Mouse (Mus musculus): Measurements from ENCODE around the gene Yes1. TPM values are rescaled to one million over a fixed set of nuclear protein-coding genes. Genes with fewer than 3 reads are reported as not detected.

Yes1 gene
- polyA plus RNA-seq (2015; fragmentation: Nextera tagmentation; extraction: Ambion mirVana) = 40.4 and 42.4 TPM in 2 replicates

DNA sequence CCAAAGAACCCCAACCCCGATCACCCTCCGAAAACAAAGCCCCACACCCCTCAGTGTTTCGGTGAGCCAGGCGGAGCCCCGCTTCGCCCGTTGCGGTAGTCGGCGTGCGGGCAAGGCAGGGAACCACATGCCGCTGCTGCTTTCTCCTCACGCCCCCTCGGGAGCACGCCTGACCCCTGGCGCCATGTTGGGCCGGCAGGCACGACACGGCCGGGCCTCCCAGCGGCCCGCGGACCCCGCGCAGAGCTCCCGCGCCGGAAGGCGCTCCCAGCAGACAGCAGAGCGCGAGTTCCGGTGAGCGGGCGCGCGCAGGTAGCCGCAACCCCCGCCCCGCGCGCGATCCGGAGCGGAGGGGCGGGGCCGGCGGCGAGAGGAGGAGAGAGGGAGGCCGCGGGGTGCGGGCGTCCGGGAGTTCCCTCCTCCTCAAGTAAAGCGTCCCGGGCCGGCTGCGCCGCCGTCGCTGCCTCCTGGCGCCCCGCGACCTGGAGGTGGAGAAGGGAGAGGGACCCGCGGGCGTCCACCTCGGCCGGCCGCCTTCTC lies at the start of gene Yes1:
Gene Yes1, plus strand, starts transcription at position 371 of the 540 bp plus-strand sequence.
- peak within 1 kb of the TSS; percentile 94 for H3K9ac ChIP-seq (ENCODE audit: low read length)
- H3K27me3 ChIP-seq (ENCODE audit: control insufficient read depth, insufficient read depth, low read depth, low read length) = no peaks in the 10 kb centered on the region
- ATAC-seq (ENCODE audit: low read depth) = peak; percentile 95
- peak within 1 kb of the TSS; percentile 80 for H3K4me2 ChIP-seq (ENCODE audit: low read depth, low read length)
- peaks cover 14% of the 10 kb centered on the region for H3K4me1 ChIP-seq (replicated peaks; ENCODE audit: control insufficient read depth, insufficient read depth, low read length)
- H3K9me3 ChIP-seq (ENCODE audit: control insufficient read depth, low read length) = no peaks in the 10 kb centered on the region
- H3K27ac ChIP-seq (ENCODE audit: low read length) = peak within 1 kb of the TSS; percentile 94
- H3K4me3 ChIP-seq (ENCODE audit: low read length) = peak within 1 kb of the TSS; percentile 96
- WGBS = 0% methylated on average over 38 of the region's 69 CpGs
- no peaks in the 10 kb centered on the region for H3K36me3 ChIP-seq (ENCODE audit: control insufficient read depth, insufficient read depth, low read length)

DNA sequence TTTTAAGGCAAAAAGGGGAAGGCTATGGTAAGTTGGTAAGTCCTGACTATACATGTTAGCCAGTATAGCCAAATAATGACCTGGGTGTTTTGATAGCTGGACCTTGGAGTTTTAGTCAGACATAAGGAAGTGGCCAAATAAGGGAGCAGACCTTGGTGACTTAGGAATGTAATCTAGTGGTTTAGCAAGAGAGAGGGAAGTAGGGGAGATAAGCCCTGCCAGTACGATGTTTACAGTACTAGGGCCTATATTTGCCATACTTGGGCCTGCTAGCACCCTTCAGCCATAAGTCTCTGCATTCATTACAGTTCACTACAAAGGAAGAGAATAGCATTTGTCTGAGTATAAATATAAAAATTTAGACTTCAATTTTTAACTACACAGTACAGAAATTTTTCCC lies 46.3 kb upstream of the Yes1 start:
- Histone ChIP-seq H3K27ac (ENCODE audit: low read length) (no peak overlapping the region), H3K4me1 (replicated peaks; ENCODE audit: control insufficient read depth, insufficient read depth, low read length) (no peaks in the 10 kb centered on the region), H3K4me2 (ENCODE audit: low read depth, low read length) (no peak overlapping the region), H3K9me3 (ENCODE audit: control insufficient read depth, low read length) (no peaks in the 10 kb centered on the region), H3K27me3 (ENCODE audit: control insufficient read depth, insufficient read depth, low read depth, low read length) (no peaks in the 10 kb centered on the region), H3K36me3 (ENCODE audit: control insufficient read depth, insufficient read depth, low read length) (no peaks in the 10 kb centered on the region), H3K9ac (ENCODE audit: low read length) (no peak overlapping the region), H3K4me3 (ENCODE audit: low read length) (no peak overlapping the region)
- ATAC-seq (ENCODE audit: low read depth) = no peak
- 14% methylated on average over 1 of the region's 1 CpGs for WGBS

DNA sequence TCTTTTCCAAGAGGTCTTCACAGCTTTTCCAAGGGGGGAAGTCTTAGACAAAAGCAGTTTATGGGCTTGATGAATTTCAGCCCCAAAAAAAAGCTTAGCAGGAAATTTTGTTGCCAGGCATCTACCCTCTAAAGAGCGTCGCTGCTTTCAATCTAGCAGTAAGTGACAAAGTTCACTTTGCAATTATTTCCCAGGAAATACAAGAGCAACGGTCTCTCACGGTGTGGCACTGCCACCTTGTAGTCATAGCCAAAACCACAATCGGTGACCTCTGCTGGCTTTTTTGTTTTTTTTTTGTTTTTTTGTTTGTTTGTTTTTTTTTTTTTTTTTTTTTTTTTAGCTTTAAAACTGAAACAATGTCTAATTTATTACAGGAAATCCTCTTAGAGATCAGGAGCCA lies 39.2 kb upstream of the Yes1 start:
- Histone ChIP-seq H3K9me3 (ENCODE audit: control insufficient read depth, low read length) (no peaks in the 10 kb centered on the region), H3K4me1 (replicated peaks; ENCODE audit: control insufficient read depth, insufficient read depth, low read length) (no peaks in the 10 kb centered on the region), H3K4me3 (ENCODE audit: low read length) (no peak overlapping the region), H3K27ac (ENCODE audit: low read length) (no peak overlapping the region), H3K27me3 (ENCODE audit: control insufficient read depth, insufficient read depth, low read depth, low read length) (no peaks in the 10 kb centered on the region), H3K9ac (ENCODE audit: low read length) (no peak overlapping the region), H3K36me3 (ENCODE audit: control insufficient read depth, insufficient read depth, low read length) (no peaks in the 10 kb centered on the region), H3K4me2 (ENCODE audit: low read depth, low read length) (no peak overlapping the region)
- ATAC-seq (ENCODE audit: low read depth) = no peak
- WGBS = 62% methylated on average over 5 of the region's 5 CpGs

DNA sequence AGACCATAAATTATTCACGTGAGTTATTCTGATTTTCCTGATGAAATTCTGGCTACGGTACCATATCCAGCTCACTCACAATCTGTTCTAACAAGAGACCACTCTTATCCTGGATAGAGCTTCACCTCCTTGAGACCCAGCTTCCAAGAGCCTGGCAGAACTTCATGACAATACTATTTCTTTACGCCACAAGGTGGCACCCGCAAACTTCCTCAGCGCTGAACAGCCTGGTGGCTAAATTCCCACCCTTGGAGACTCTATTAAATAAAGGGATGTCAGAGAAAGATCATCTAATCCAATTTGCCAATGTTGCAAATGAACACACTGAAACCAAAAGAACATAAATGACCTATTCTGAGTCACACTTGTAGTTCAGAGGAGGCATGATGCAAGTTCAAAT lies 22.8 kb upstream of the Yes1 start:
- Histone ChIP-seq H3K9me3 (ENCODE audit: control insufficient read depth, low read length) (no peaks in the 10 kb centered on the region), H3K27me3 (ENCODE audit: control insufficient read depth, insufficient read depth, low read depth, low read length) (no peaks in the 10 kb centered on the region), H3K27ac (ENCODE audit: low read length) (no peak overlapping the region), H3K4me2 (ENCODE audit: low read depth, low read length) (no peak overlapping the region), H3K36me3 (ENCODE audit: control insufficient read depth, insufficient read depth, low read length) (no peaks in the 10 kb centered on the region), H3K9ac (ENCODE audit: low read length) (no peak overlapping the region), H3K4me3 (ENCODE audit: low read length) (no peak overlapping the region), H3K4me1 (replicated peaks; ENCODE audit: control insufficient read depth, insufficient read depth, low read length) (no peaks in the 10 kb centered on the region)
- no peak for ATAC-seq (ENCODE audit: low read depth)
- 9% methylated on average over 5 of the region's 5 CpGs for WGBS

DNA sequence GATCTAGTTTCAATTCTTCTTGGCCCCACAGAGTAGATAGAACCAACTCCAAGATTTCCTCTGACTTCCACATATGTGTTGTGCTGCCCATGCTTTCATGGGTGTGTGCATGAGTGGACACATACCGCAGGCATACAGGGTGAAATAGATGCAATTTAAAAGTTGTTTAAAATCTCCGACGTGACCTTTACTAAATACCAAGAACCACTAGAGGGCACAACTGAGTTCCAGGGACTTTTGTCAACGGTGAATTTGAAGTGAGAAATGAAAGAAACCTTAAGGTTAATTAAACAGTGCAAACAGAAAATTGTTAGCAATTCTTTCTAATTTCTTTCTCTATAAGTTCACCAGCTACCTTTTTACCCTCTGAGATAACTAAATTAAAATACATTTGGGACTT lies 17.2 kb upstream of the Yes1 start:
- 13% methylated on average over 4 of the region's 4 CpGs for WGBS
- Histone ChIP-seq H3K36me3 (ENCODE audit: control insufficient read depth, insufficient read depth, low read length) (no peaks in the 10 kb centered on the region), H3K4me1 (replicated peaks; ENCODE audit: control insufficient read depth, insufficient read depth, low read length) (no peaks in the 10 kb centered on the region)

DNA sequence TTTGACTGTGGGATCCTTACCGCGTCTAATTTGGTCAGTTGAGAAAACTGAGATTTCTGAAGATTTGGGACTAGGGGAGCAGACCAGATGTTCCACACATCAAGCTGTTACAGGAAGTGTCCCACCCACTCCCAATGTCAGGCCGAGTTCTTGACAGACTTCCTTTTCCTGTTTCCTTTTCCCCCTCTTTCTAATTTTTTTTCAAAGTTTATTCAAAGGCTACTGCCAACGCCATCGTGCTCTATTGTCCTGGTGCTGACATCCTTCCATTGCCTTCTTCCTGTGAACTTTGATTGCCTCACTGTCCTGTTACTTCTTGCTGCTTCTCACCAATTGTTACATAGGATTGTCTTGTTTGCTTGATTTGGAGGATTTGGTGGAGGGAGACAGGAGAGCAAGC lies 16.6 kb upstream of the Yes1 start:
- 54% methylated on average over 5 of the region's 5 CpGs for WGBS

More for the DNA sequence above, 17.2 kb upstream of the Yes1 start:
- ATAC-seq (ENCODE audit: low read depth) = no peak
- no peaks in the 10 kb centered on the region for H3K9me3 ChIP-seq (ENCODE audit: control insufficient read depth, low read length)
- no peak overlapping the region for H3K4me2 ChIP-seq (ENCODE audit: low read depth, low read length)
- no peak overlapping the region for H3K27ac ChIP-seq (ENCODE audit: low read length)
- no peak overlapping the region for H3K4me3 ChIP-seq (ENCODE audit: low read length)
- no peaks in the 10 kb centered on the region for H3K27me3 ChIP-seq (ENCODE audit: control insufficient read depth, insufficient read depth, low read depth, low read length)
- no peak overlapping the region for H3K9ac ChIP-seq (ENCODE audit: low read length)

DNA sequence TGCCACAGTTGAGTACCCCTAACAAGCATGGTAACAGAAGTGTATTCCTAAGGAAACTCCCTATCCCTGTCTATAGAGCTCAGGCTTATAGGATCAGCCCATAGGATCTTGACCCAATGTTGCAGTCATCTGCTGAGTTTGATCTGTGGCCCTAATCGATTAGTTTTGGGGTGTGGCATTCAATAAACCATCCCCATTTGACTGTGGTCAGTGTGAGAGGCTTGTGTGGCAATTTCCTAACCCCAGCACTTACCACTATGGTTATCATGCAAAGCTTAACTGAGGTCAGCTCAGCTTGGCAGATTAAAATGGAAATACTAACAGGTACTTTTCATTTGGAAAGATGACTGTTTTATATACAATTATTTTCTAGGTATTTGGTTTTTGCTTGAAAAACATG lies 5.1 kb upstream of the Yes1 start:
- H3K9ac ChIP-seq (ENCODE audit: low read length) = no peak overlapping the region
- no peak overlapping the region for H3K4me2 ChIP-seq (ENCODE audit: low read depth, low read length)
- H3K4me3 ChIP-seq (ENCODE audit: low read length) = no peak overlapping the region
- no peaks in the 10 kb centered on the region for H3K9me3 ChIP-seq (ENCODE audit: control insufficient read depth, low read length)
- H3K27ac ChIP-seq (ENCODE audit: low read length) = no peak overlapping the region
- no peaks in the 10 kb centered on the region for H3K36me3 ChIP-seq (ENCODE audit: control insufficient read depth, insufficient read depth, low read length)
- H3K27me3 ChIP-seq (ENCODE audit: control insufficient read depth, insufficient read depth, low read depth, low read length) = no peaks in the 10 kb centered on the region
- 77% methylated on average over 1 of the region's 1 CpGs for WGBS
- no peak for ATAC-seq (ENCODE audit: low read depth)
- H3K4me1 ChIP-seq (replicated peaks; ENCODE audit: control insufficient read depth, insufficient read depth, low read length) = peaks cover 3% of the 10 kb centered on the region; the same call in 1 of the 2 replicates

More for the DNA sequence above, 16.6 kb upstream of the Yes1 start:
- no peak overlapping the region for H3K9ac ChIP-seq (ENCODE audit: low read length)
- no peaks in the 10 kb centered on the region for H3K36me3 ChIP-seq (ENCODE audit: control insufficient read depth, insufficient read depth, low read length)
- no peaks in the 10 kb centered on the region for H3K4me1 ChIP-seq (replicated peaks; ENCODE audit: control insufficient read depth, insufficient read depth, low read length)
- no peaks in the 10 kb centered on the region for H3K9me3 ChIP-seq (ENCODE audit: control insufficient read depth, low read length)
- ATAC-seq (ENCODE audit: low read depth) = peak; percentile 71
- no peaks in the 10 kb centered on the region for H3K27me3 ChIP-seq (ENCODE audit: control insufficient read depth, insufficient read depth, low read depth, low read length)
- no peak overlapping the region for H3K27ac ChIP-seq (ENCODE audit: low read length)
- no peak overlapping the region for H3K4me2 ChIP-seq (ENCODE audit: low read depth, low read length)
- H3K4me3 ChIP-seq (ENCODE audit: low read length) = no peak overlapping the region

DNA sequence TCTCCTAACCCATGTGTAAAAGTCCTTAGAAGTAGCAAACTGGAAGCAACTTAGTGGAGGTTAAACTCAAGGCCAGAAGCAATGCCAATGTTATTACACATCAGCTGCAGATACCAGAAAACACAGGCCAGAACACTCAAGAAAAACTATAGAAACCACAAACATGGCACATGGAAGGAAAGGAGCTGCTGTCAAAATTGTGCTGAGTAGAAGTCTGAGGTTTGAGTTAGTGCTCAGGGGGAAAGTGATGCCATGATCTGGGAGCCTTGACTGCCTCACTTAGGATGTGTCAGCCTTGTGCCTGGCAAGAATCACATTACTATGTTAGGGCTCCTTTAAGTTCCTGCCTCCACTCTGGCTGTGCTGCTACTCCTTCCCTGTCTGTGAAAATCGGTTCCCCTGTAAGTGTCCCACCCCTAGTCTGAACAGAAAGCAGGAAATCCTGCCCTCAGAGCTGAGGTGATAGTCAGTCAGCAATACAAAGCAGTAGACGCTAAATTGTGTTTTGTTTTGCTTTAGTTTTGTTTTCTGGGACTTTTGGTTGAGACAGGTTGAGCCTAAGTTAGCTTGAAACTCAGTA lies 3.1 kb upstream of the Yes1 start:
- no peak overlapping the region for H3K4me2 ChIP-seq (ENCODE audit: low read depth, low read length)
- WGBS = 29% methylated on average over 2 of the region's 2 CpGs
- H3K9me3 ChIP-seq (ENCODE audit: control insufficient read depth, low read length) = no peaks in the 10 kb centered on the region
- H3K27me3 ChIP-seq (ENCODE audit: control insufficient read depth, insufficient read depth, low read depth, low read length) = no peaks in the 10 kb centered on the region
- H3K36me3 ChIP-seq (ENCODE audit: control insufficient read depth, insufficient read depth, low read length) = no peaks in the 10 kb centered on the region
- H3K4me3 ChIP-seq (ENCODE audit: low read length) = no peak overlapping the region
- peak overlapping the region; percentile 61 for H3K27ac ChIP-seq (ENCODE audit: low read length)
- no peak overlapping the region for H3K9ac ChIP-seq (ENCODE audit: low read length)
- ATAC-seq (ENCODE audit: low read depth) = no peak
- peaks cover 5% of the 10 kb centered on the region; the same call in 1 of the 2 replicates for H3K4me1 ChIP-seq (replicated peaks; ENCODE audit: control insufficient read depth, insufficient read depth, low read length)

DNA sequence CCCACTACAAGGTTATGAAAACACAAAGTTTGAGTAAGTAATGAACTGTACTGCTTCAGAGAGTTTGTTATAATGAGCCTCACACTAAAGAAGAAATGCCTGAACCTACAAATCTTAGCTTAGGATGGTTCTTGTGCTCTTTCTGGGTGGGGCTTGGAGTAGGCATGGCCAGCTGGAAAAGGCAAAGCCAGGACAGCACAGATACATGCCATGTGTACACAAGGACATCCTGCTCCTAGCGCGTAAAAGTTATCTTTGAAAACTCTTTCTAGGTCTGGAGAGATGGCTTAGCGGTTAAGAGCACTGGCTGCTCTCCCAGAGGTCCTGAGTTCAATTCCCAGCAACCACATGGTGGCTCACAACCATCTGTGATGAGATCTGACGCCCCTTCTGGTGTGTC lies 2.5 kb upstream of the Yes1 start:
- H3K4me2 ChIP-seq (ENCODE audit: low read depth, low read length) = no peak overlapping the region
- 74% methylated on average over 4 of the region's 4 CpGs for WGBS
- H3K9me3 ChIP-seq (ENCODE audit: control insufficient read depth, low read length) = no peaks in the 10 kb centered on the region

More for the DNA sequence above, 2.5 kb upstream of the Yes1 start:
- H3K9ac ChIP-seq (ENCODE audit: low read length) = no peak overlapping the region
- no peak overlapping the region for H3K4me3 ChIP-seq (ENCODE audit: low read length)
- peaks cover 5% of the 10 kb centered on the region; the same call in 1 of the 2 replicates for H3K4me1 ChIP-seq (replicated peaks; ENCODE audit: control insufficient read depth, insufficient read depth, low read length)
- peak overlapping the region; percentile 61 for H3K27ac ChIP-seq (ENCODE audit: low read length)
- no peaks in the 10 kb centered on the region for H3K27me3 ChIP-seq (ENCODE audit: control insufficient read depth, insufficient read depth, low read depth, low read length)
- ATAC-seq (ENCODE audit: low read depth) = no peak
- no peaks in the 10 kb centered on the region for H3K36me3 ChIP-seq (ENCODE audit: control insufficient read depth, insufficient read depth, low read length)
